Mouse (Mus musculus): ENCODE data around the gene Thbs3. TPM values are rescaled to one million over a fixed set of nuclear protein-coding genes. Genes with fewer than 3 reads are reported as not detected.

Gene Thbs3
- polyA plus RNA-seq (2014; fragmentation: Nextera tagmentation; extraction: Ambion mirVana), result 24.4 and 26.0 TPM in 2 replicates

- peak within 1 kb of the TSS; percentile 58 for H3K4me2 ChIP-seq (ENCODE audit: low read depth, low read length)
- H3K36me3 ChIP-seq (replicated peaks; ENCODE audit: control insufficient read depth, insufficient read depth, low read depth, low read length), result no peaks in the 10 kb centered on the region; the same call in 1 of the 2 replicates
- no peaks in the 10 kb centered on the region for H3K27me3 ChIP-seq (ENCODE audit: control insufficient read depth, insufficient read depth, low read length)
- H3K4me1 ChIP-seq (ENCODE audit: control insufficient read depth, insufficient read depth, low read length), result peaks cover 3% of the 10 kb centered on the region
- ATAC-seq (replicated peaks; ENCODE audit: insufficient number of reproducible peaks, low FRiP score, low TSS enrichment, low read depth) (no peak), DNase-seq (ENCODE audit: low spot score) (peak; percentile 71)
- H3K9me3 ChIP-seq (replicated peaks; ENCODE audit: control insufficient read depth, low read length), result no peaks in the 10 kb centered on the region
- H3K27ac ChIP-seq (replicated peaks; ENCODE audit: low read depth, low read length), result peak within 1 kb of the TSS; percentile 85
- WGBS, result under 1% methylated on average over 14 of the region's 19 CpGs
- peak within 1 kb of the TSS; percentile 70 for H3K4me3 ChIP-seq (ENCODE audit: low read depth, low read length)
- peak within 1 kb of the TSS; percentile 71 for H3K9ac ChIP-seq (replicated peaks; ENCODE audit: low read length)
These were observed at the start of gene Thbs3 for GRCm38 (mm10) chr3:89214681-89215411. TSS of gene Thbs3 (plus strand) at chr3:89215180.

DNA sequence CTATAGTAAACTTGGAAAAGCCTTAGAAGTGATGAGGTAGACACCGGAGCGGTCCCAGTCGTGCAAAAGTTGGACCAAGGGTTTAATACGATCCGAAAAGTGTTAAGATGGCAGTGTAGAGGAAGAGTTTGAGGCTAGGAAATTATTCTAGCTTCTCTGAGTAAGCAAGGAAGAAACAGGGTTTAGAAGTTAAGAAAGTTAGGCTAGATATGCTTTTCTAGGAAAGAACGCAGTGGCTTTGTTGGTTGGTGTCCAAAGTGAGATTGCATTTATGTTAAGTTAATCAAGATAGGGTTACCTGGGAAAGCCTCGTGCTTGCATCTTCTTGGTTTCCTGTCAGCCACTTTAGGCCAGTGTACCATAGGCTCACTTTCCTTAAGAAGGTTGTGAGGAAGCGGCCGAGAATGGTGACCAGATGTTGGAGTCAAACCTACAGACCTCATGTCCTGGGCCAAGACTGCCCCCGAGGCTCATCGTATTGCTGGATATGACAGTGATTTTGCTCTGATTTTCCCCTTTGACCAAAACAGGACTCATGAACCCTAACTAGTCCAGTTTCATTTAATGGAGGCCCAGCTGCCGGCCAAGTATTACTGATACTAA is 49.6 kb upstream of the Thbs3 start:
- ATAC-seq (replicated peaks; ENCODE audit: insufficient number of reproducible peaks, low FRiP score, low TSS enrichment, low read depth) (no peak; the same call in 1 of the 2 replicates), DNase-seq (ENCODE audit: low spot score) (no peak)
- Histone ChIP-seq H3K9ac (replicated peaks; ENCODE audit: low read length) (peak overlapping the region; percentile 93), H3K4me1 (ENCODE audit: control insufficient read depth, insufficient read depth, low read length) (peaks cover 2% of the 10 kb centered on the region; the same call in 1 of the 2 replicates), H3K9me3 (replicated peaks; ENCODE audit: control insufficient read depth, low read length) (no peaks in the 10 kb centered on the region), H3K4me3 (ENCODE audit: low read depth, low read length) (peak overlapping the region; percentile 78), H3K4me2 (ENCODE audit: low read depth, low read length) (peak overlapping the region; percentile 63), H3K36me3 (replicated peaks; ENCODE audit: control insufficient read depth, insufficient read depth, low read depth, low read length) (peaks cover 19% of the 10 kb centered on the region), H3K27me3 (ENCODE audit: control insufficient read depth, insufficient read depth, low read length) (no peaks in the 10 kb centered on the region; the same call in 1 of the 2 replicates), H3K27ac (replicated peaks; ENCODE audit: low read depth, low read length) (peak overlapping the region; percentile 90)
- 15% methylated on average over 12 of the region's 12 CpGs for WGBS

DNA sequence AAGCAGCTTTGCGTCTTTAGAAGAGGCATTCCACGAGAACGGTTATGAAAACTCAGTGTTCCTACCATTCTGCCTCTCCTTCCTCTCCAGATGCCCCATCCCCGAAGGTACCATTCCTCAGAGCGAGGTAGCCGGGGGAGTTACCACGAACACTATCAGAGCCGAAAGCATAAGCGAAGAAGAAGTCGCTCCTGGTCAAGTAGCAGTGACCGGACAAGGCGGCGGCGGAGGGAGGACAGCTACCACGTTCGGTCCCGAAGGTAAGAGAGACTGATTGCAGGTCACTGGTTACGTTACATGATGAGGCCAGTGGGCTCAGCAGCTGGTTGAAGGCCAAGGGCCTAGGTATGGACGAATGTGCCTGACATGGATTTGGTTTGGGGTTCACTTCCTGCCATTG is 48.0 kb upstream of the Thbs3 start:
- Histone ChIP-seq H3K9me3 (replicated peaks; ENCODE audit: control insufficient read depth, low read length) (no peaks in the 10 kb centered on the region), H3K36me3 (replicated peaks; ENCODE audit: control insufficient read depth, insufficient read depth, low read depth, low read length) (peaks cover 22% of the 10 kb centered on the region), H3K9ac (replicated peaks; ENCODE audit: low read length) (no peak overlapping the region), H3K4me2 (ENCODE audit: low read depth, low read length) (no peak overlapping the region), H3K4me3 (ENCODE audit: low read depth, low read length) (no peak overlapping the region), H3K27ac (replicated peaks; ENCODE audit: low read depth, low read length) (no peak overlapping the region), H3K27me3 (ENCODE audit: control insufficient read depth, insufficient read depth, low read length) (no peaks in the 10 kb centered on the region; the same call in 1 of the 2 replicates), H3K4me1 (ENCODE audit: control insufficient read depth, insufficient read depth, low read length) (peaks cover 2% of the 10 kb centered on the region; the same call in 1 of the 2 replicates)
- DNase-seq (ENCODE audit: low spot score) (no peak), ATAC-seq (replicated peaks; ENCODE audit: insufficient number of reproducible peaks, low FRiP score, low TSS enrichment, low read depth) (no peak)
- WGBS, result 94% methylated on average over 19 of the region's 19 CpGs

- WGBS, result 89% methylated on average over 11 of the region's 11 CpGs
- Histone ChIP-seq H3K36me3 (replicated peaks; ENCODE audit: control insufficient read depth, insufficient read depth, low read depth, low read length) (peaks cover 27% of the 10 kb centered on the region), H3K4me1 (ENCODE audit: control insufficient read depth, insufficient read depth, low read length) (peaks cover 3% of the 10 kb centered on the region; the same call in 1 of the 2 replicates), H3K9me3 (replicated peaks; ENCODE audit: control insufficient read depth, low read length) (no peaks in the 10 kb centered on the region), H3K4me3 (ENCODE audit: low read depth, low read length) (no peak overlapping the region), H3K9ac (replicated peaks; ENCODE audit: low read length) (no peak overlapping the region), H3K27me3 (ENCODE audit: control insufficient read depth, insufficient read depth, low read length) (no peaks in the 10 kb centered on the region), H3K4me2 (ENCODE audit: low read depth, low read length) (no peak overlapping the region), H3K27ac (replicated peaks; ENCODE audit: low read depth, low read length) (no peak overlapping the region)
- ATAC-seq (replicated peaks; ENCODE audit: insufficient number of reproducible peaks, low FRiP score, low TSS enrichment, low read depth), result no peak
- no peak for DNase-seq (ENCODE audit: low spot score)
These were observed 40.1 kb upstream of the Thbs3 start for GRCm38 (mm10) chr3:89174844-89175243.

DNA sequence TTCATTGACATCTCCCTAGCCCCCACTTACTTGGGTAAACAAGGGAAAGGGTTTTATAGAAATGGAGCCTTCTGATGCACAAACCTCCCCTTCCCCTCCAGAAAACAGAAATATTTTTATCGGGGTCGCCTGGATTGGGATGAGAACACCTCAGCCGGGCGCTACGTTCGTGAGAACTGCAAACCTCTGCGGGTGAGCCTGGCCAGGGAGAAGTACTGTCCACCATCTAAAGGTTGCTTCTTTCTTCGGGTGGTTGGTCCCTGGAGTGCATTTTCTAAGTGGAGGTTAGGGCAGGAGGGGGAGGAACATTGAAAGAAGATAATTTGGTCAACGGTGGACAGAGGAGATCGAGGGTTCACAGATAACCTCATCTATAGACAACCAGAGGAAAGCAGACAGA is 39.4 kb upstream of the Thbs3 start:
- H3K4me3 ChIP-seq (ENCODE audit: low read depth, low read length), result no peak overlapping the region
- ATAC-seq (replicated peaks; ENCODE audit: insufficient number of reproducible peaks, low FRiP score, low TSS enrichment, low read depth) (no peak), DNase-seq (ENCODE audit: low spot score) (no peak)
- no peak overlapping the region for H3K27ac ChIP-seq (replicated peaks; ENCODE audit: low read depth, low read length)
- H3K36me3 ChIP-seq (replicated peaks; ENCODE audit: control insufficient read depth, insufficient read depth, low read depth, low read length), result peaks cover 23% of the 10 kb centered on the region
- H3K9ac ChIP-seq (replicated peaks; ENCODE audit: low read length), result no peak overlapping the region
- no peaks in the 10 kb centered on the region for H3K9me3 ChIP-seq (replicated peaks; ENCODE audit: control insufficient read depth, low read length)
- H3K27me3 ChIP-seq (ENCODE audit: control insufficient read depth, insufficient read depth, low read length), result no peaks in the 10 kb centered on the region
- H3K4me1 ChIP-seq (ENCODE audit: control insufficient read depth, insufficient read depth, low read length), result peaks cover 3% of the 10 kb centered on the region; the same call in 1 of the 2 replicates
- WGBS, result 94% methylated on average over 10 of the region's 10 CpGs
- no peak overlapping the region for H3K4me2 ChIP-seq (ENCODE audit: low read depth, low read length)

- H3K27ac ChIP-seq (replicated peaks; ENCODE audit: low read depth, low read length), result no peak overlapping the region
- ATAC-seq (replicated peaks; ENCODE audit: insufficient number of reproducible peaks, low FRiP score, low TSS enrichment, low read depth) (no peak), DNase-seq (ENCODE audit: low spot score) (no peak)
- H3K27me3 ChIP-seq (ENCODE audit: control insufficient read depth, insufficient read depth, low read length), result no peaks in the 10 kb centered on the region
- no peak overlapping the region for H3K4me3 ChIP-seq (ENCODE audit: low read depth, low read length)
- WGBS, result 87% methylated on average over 7 of the region's 7 CpGs
- no peak overlapping the region for H3K9ac ChIP-seq (replicated peaks; ENCODE audit: low read length)
- peaks cover 22% of the 10 kb centered on the region for H3K36me3 ChIP-seq (replicated peaks; ENCODE audit: control insufficient read depth, insufficient read depth, low read depth, low read length)
- H3K4me1 ChIP-seq (ENCODE audit: control insufficient read depth, insufficient read depth, low read length), result peaks cover 3% of the 10 kb centered on the region; the same call in 1 of the 2 replicates
- H3K9me3 ChIP-seq (replicated peaks; ENCODE audit: control insufficient read depth, low read length), result no peaks in the 10 kb centered on the region
- no peak overlapping the region for H3K4me2 ChIP-seq (ENCODE audit: low read depth, low read length)
These were observed 38.6 kb upstream of the Thbs3 start for GRCm38 (mm10) chr3:89176421-89176820.

DNA sequence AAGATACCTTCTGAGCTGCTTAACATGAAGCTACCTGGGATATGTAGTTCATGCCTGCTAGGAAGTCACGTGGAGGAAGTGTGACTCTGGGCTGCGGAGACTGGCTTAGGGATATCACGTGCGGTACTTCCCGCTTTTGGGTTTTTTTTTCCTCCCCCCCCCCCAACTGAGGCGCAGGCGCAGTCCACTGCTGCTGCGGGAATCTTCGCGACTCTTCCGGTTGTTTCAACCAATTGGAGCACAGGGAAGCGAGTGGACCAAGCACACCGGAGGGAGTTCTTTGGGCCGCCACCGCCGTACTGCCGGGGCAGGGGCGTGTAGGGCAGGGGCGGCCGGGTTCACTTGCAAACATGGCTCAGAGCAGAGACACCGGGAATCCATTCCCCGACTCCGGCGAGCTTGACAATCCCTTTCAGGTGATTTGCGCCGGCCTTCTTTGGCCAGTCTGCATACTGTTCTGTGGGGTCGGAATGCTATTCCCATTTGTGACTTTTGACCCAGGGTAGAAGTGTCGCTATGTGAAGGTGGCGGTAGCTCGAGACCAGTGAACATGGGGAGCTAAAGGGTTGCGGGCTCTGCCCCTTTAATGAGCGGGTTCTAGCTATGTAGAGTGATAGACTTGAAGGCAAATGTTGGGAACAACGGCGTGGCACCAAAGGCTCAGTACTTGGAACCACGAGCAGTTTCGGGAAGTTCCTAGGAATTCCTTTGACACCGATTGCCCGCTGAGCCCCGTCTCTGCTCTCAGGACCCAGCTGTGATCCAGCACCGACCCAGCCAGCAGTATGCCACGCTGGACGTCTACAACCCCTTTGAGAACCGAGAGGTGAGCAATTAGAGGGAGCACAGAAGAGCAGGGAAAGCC is 37.5 kb upstream of the Thbs3 start, which contains the start of gene Scamp3:
Gene Scamp3 (plus strand): TSS at position 232 of the 865 bp plus-strand sequence.
- peak within 1 kb of the TSS; percentile 7; the same call in 1 of the 2 replicates for H3K27ac ChIP-seq (replicated peaks; ENCODE audit: low read depth, low read length)
- ATAC-seq (replicated peaks; ENCODE audit: insufficient number of reproducible peaks, low FRiP score, low TSS enrichment, low read depth), result peak; percentile 92
- H3K27me3 ChIP-seq (ENCODE audit: control insufficient read depth, insufficient read depth, low read length), result no peaks in the 10 kb centered on the region
- peak; percentile 96 for DNase-seq (ENCODE audit: low spot score)
- peaks cover 26% of the 10 kb centered on the region for H3K36me3 ChIP-seq (replicated peaks; ENCODE audit: control insufficient read depth, insufficient read depth, low read depth, low read length)
- peak within 1 kb of the TSS; percentile 80 for H3K9ac ChIP-seq (replicated peaks; ENCODE audit: low read length)
- no peaks in the 10 kb centered on the region for H3K9me3 ChIP-seq (replicated peaks; ENCODE audit: control insufficient read depth, low read length)
- H3K4me3 ChIP-seq (ENCODE audit: low read depth, low read length), result peak within 1 kb of the TSS; percentile 80
- under 1% methylated on average over 43 of the region's 43 CpGs for whole genome bisulfite sequencing
- peaks cover 3% of the 10 kb centered on the region; the same call in 1 of the 2 replicates for H3K4me1 ChIP-seq (ENCODE audit: control insufficient read depth, insufficient read depth, low read length)
- peak within 1 kb of the TSS; percentile 70 for H3K4me2 ChIP-seq (ENCODE audit: low read depth, low read length)

Measured in embryonic facial prominence, embryonic 11.5 days (tissue).